Mouse (Mus musculus) MEL (cell line): ENCODE data around the gene Ccdc158.

Experiments used
- CTCF ChIP-seq, 3 experiments: IDR thresholded peaks in 2 of 3; conservative IDR thresholded peaks in 1 of 3; 2 replicates each; pipeline ENCODE4 v1.5.1; 2011 to 2012; ENCODE audit warnings: low read length in 3 of 3, low read depth in 2 of 3, mild to moderate bottlenecking in 2 of 3, improper control_type of control experiment in 1 of 3, inconsistent platforms in 1 of 3, mixed read lengths in 1 of 3, moderate library complexity in 1 of 3; ENCODE audit not compliant: control insufficient read depth in 1 of 3, insufficient read depth in 1 of 3, poor library complexity in 1 of 3, severe bottlenecking in 1 of 3
- ELF1 ChIP-seq: IDR thresholded peaks from 2 replicates; pipeline ENCODE4 v1.6.1; 2014; ENCODE audit warnings: low read depth, mild to moderate bottlenecking, inconsistent platforms, low read length, improper control_type of control experiment, moderate library complexity
- EP300 ChIP-seq, 2 experiments: IDR thresholded peaks; 2 replicates each; pipeline ENCODE4 v1.6.1; 2011; ENCODE audit warnings: improper control_type of control experiment in 2 of 2, low read length in 2 of 2, low read depth in 1 of 2, mild to moderate bottlenecking in 1 of 2
- GATA1 ChIP-seq: IDR thresholded peaks from 2 replicates; pipeline ENCODE4 v1.6.1; 2011; ENCODE audit warnings: low read depth, low read length, improper control_type of control experiment
- HCFC1 ChIP-seq: IDR thresholded peaks from 2 replicates; pipeline ENCODE4 v1.6.1; 2012; ENCODE audit warnings: low read depth, mild to moderate bottlenecking, inconsistent platforms, low read length, improper control_type of control experiment, moderate library complexity
- MAX ChIP-seq: IDR thresholded peaks from 2 replicates; pipeline ENCODE4 v1.6.1; 2011; ENCODE audit warnings: low read length, improper control_type of control experiment
- MXI1 ChIP-seq: IDR thresholded peaks from 2 replicates; pipeline ENCODE4 v1.6.1; 2011; ENCODE audit warnings: mild to moderate bottlenecking, low read depth, low read length, improper control_type of control experiment
- POLR2A ChIP-seq, 2 experiments: IDR thresholded peaks; 2 replicates each; pipeline ENCODE4 v1.6.1; 2011 to 2012; ENCODE audit warnings: low read length in 2 of 2, mild to moderate bottlenecking in 2 of 2, control low read depth in 1 of 2, improper control_type of control experiment in 1 of 2, low read depth in 1 of 2, moderate library complexity in 1 of 2; ENCODE audit not compliant: control insufficient read depth in 1 of 2, insufficient read depth in 1 of 2, poor library complexity in 1 of 2
- POLR2AphosphoS2 ChIP-seq: IDR thresholded peaks from 2 replicates; pipeline ENCODE4 v1.6.1; 2011; ENCODE audit warnings: low read length, improper control_type of control experiment
- POLR2AphosphoS5 ChIP-seq: IDR thresholded peaks from 2 replicates; pipeline ENCODE4 v1.6.1; 2012; ENCODE audit warnings: low read depth, borderline replicate concordance, mild to moderate bottlenecking, inconsistent platforms, low read length, moderate library complexity, mixed read lengths
- SIN3A ChIP-seq: IDR thresholded peaks from 2 replicates; pipeline ENCODE4 v1.6.1; 2012; ENCODE audit warnings: low read length, improper control_type of control experiment, inconsistent platforms
- TCF12 ChIP-seq: IDR thresholded peaks from 2 replicates; pipeline ENCODE4 v1.6.1; 2014; ENCODE audit warnings: low read depth, mild to moderate bottlenecking, inconsistent platforms, low read length, improper control_type of control experiment, moderate library complexity
- UBTF ChIP-seq: IDR thresholded peaks from 2 replicates; pipeline ENCODE4 v1.6.1; 2012; ENCODE audit warnings: low read depth, mild to moderate bottlenecking, inconsistent platforms, low read length, improper control_type of control experiment, moderate library complexity, borderline replicate concordance; ENCODE audit not compliant: insufficient read depth

- no peak for TF ChIP-seq SIN3A
- no peak for TF ChIP-seq MAX
- no peak for TF ChIP-seq POLR2A (IDR thresholded peaks at IDR 0.05; ENCODE audit: control insufficient read depth in 1 of 2, insufficient read depth in 1 of 2, low read depth in 1 of 2, low read length in 2 of 2, poor library complexity in 1 of 2)
- TF ChIP-seq ELF1 = no peak
- no peak for TF ChIP-seq CTCF (IDR thresholded peaks at IDR 0.05 in 2 of 3, conservative IDR thresholded peaks at IDR 0.05 in 1 of 3; ENCODE audit: control insufficient read depth in 1 of 3, insufficient read depth in 1 of 3, low read depth in 2 of 3, low read length in 3 of 3, poor library complexity in 1 of 3, severe bottlenecking in 1 of 3)
- TF ChIP-seq GATA1 = no peak
- TF ChIP-seq TCF12 = no peak
- TF ChIP-seq HCFC1 = no peak
- no peak for TF ChIP-seq POLR2AphosphoS5
- no peak for TF ChIP-seq POLR2AphosphoS2
- no peak for TF ChIP-seq MXI1
- no peak for TF ChIP-seq EP300 (IDR thresholded peaks at IDR 0.05; ENCODE audit: low read depth in 1 of 2, low read length in 2 of 2)
- no peak for TF ChIP-seq UBTF
Measured at GRCm38 (mm10) chr5:92712621-92713395, 37.7 kb upstream of the Ccdc158 start.
